Mouse (Mus musculus): ENCODE results near the gene Atp5mpl.

GRCm38 (mm10) chr12:111916514-111917217 lies 50.1 kb downstream of the Atp5mpl start:
- TF ChIP-seq POLR2A (IDR thresholded peaks at IDR 0.05; ENCODE audit: insufficient read length, low read depth), result no peak
- no peak for TF ChIP-seq MYOD1 (IDR thresholded peaks at IDR 0.05; ENCODE audit: control insufficient read depth in 1 of 3, insufficient read length in 2 of 3, low read depth in 2 of 3)
- no peak for TF ChIP-seq E2F4 (IDR thresholded peaks at IDR 0.05; ENCODE audit: insufficient read depth)
- TF ChIP-seq MYOG (IDR thresholded peaks at IDR 0.05; ENCODE audit: control insufficient read depth in 1 of 3, insufficient read depth in 1 of 3, insufficient read length in 2 of 3, low read depth in 2 of 3), result no peak
- no peak for TF ChIP-seq POLR2AphosphoS2 (IDR thresholded peaks at IDR 0.05; ENCODE audit: insufficient read length, low read depth)
- TF ChIP-seq USF1 (IDR thresholded peaks at IDR 0.05; ENCODE audit: low read depth), result no peak
- no peak for TF ChIP-seq TCF12 (IDR thresholded peaks at IDR 0.05; ENCODE audit: insufficient read depth, poor library complexity, severe bottlenecking)
